In the genomic region with DNA sequence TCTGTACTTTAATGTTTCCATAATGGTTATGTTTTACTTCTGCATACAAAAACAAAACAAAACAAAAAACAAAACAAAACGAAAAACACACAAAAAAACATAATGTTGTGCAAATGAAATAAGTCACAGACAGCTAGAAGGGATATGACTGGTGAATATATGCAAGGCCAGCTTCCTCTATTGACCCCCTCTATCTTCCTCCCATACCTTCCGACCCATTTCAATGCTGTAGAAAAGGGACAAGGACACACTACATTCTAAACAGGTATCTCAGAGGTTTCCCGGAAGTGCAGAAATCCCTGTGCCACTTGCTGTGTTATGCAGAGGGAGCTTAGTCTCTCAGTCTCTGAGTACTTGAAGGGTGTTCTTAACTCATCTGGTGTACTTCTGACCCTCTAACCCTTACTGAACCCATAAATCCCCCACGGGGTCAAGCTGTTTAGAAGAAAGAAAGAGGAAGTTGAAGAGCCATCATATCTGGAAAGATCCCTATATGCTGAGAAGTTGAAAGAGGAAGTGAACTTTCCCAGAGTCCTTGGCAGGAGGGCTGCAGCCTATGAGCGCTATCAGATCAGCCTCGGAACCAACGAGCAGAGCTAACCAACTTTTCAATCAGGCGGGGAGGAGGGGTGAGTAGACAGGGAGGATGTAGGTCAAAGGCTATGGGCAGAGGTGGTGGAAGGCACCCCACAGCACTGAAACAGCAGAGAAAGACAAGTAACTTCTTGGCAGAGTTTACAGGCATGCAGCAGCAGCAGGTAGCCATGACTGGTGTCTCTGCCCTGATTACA, we compare ENCODE assay signal across 9 mouse cellular contexts. TPM values are rescaled to one million over a fixed set of nuclear protein-coding genes. Genes with fewer than 3 reads are reported as not detected.
DNase-seq lines count a peak whose midpoint lies in the region; ATAC-seq and TF ChIP-seq lines count a peak whose summit lies in the region.
"Had no signal": no experiment of that assay in that cellular context is flagged by ENCODE, and none has a peak within 500 bp of the region (broad histone marks: within the 10 kb centered on the region; RNA-seq: fewer than 3 reads in every experiment).

No protein-coding gene starts in this region.

- no peak overlapping the region for H3K27ac ChIP-seq in kidney, embryonic 15.5 days
- H3K27ac ChIP-seq in lung, embryonic 14.5 days (ENCODE audit: low read depth) = no peak overlapping the region
- H3K27ac ChIP-seq: limb, embryonic 13.5 days had no signal

- H3K36me3 ChIP-seq in kidney, embryonic 15.5 days = no peaks in the 10 kb centered on the region
- H3K36me3 ChIP-seq in lung, embryonic 14.5 days (ENCODE audit: insufficient read depth) = no peaks in the 10 kb centered on the region
- H3K36me3 ChIP-seq: limb, embryonic 13.5 days had no signal

- H3K4me2 ChIP-seq in kidney, embryonic 15.5 days = no peak overlapping the region
- H3K4me2 ChIP-seq in lung, embryonic 14.5 days = no peak overlapping the region
- H3K4me2 ChIP-seq: limb, embryonic 13.5 days had no signal

- no peaks in the 10 kb centered on the region for H3K27me3 ChIP-seq in kidney, embryonic 15.5 days
- no peaks in the 10 kb centered on the region for H3K27me3 ChIP-seq in lung, embryonic 14.5 days (ENCODE audit: insufficient read depth, low read length)
- H3K27me3 ChIP-seq: limb, embryonic 13.5 days had no signal

- no peaks in the 10 kb centered on the region for H3K9me3 ChIP-seq in kidney, embryonic 15.5 days (replicated peaks)
- H3K9me3 ChIP-seq in lung, embryonic 14.5 days (ENCODE audit: low read depth, low read length) = no peaks in the 10 kb centered on the region
- H3K9me3 ChIP-seq: limb, embryonic 13.5 days had no signal

- H3K4me3 ChIP-seq in kidney, embryonic 15.5 days (replicated peaks) = no peak overlapping the region
- no peak overlapping the region for H3K4me3 ChIP-seq in lung, embryonic 14.5 days (ENCODE audit: low read depth, low read length)
- H3K4me3 ChIP-seq: limb, embryonic 13.5 days had no signal

- ATAC-seq in kidney, embryonic 15.5 days (replicated peaks; ENCODE audit: low FRiP score) = no peak
- peak; percentile 81 for ATAC-seq in common myeloid progenitor, adult 5-6 weeks (replicated peaks; ENCODE audit: low read depth, poor library complexity, severe bottlenecking)
- no peak for ATAC-seq in lung, embryonic 14.5 days (ENCODE audit: insufficient read depth)

- H3K9ac ChIP-seq in kidney, embryonic 15.5 days = no peak overlapping the region
- no peak overlapping the region for H3K9ac ChIP-seq in lung, embryonic 14.5 days
- H3K9ac ChIP-seq: limb, embryonic 13.5 days had no signal

- 61% methylated on average over 8 of the region's 8 CpGs for WGBS in kidney, embryonic 15.5 days
- 45% methylated on average over 8 of the region's 8 CpGs for WGBS in lung, embryonic 14.5 days

- H3K4me1 ChIP-seq in kidney, embryonic 15.5 days = no peaks in the 10 kb centered on the region
- H3K4me1 ChIP-seq in lung, embryonic 14.5 days (ENCODE audit: insufficient read depth) = no peaks in the 10 kb centered on the region
- H3K4me1 ChIP-seq: limb, embryonic 13.5 days had no signal

- TF ChIP-seq CTCF in lung, embryonic 14.5 days (IDR thresholded peaks at IDR 0.05; ENCODE audit: low read depth) = no peak

- peak; percentile 12 for DNase-seq in kidney, adult 9 months
- peak; percentile 24 for DNase-seq in lung, embryonic 14.5 days
- DNase-seq in thymus, adult 18-20 months = peak; percentile 52 to 68
- no peak for DNase-seq in right cerebral cortex, adult 18-20 months
- DNase-seq in retina, embryonic 14.5 days (ENCODE audit: low spot score) = no peak
- DNase-seq in ovary, adult 18-20 months (ENCODE audit: low spot score) = no peak

RNA-seq across cellular contexts. Expression of gene Lcp2, which starts 15.5 kb away (rescaled TPM):
- polyA plus RNA-seq in kidney, embryonic 15.5 days (2015; fragmentation: Nextera tagmentation; extraction: Ambion mirVana) = 2.0 and 3.2 TPM in 2 replicates
- 19.9 and 32.6 TPM in 2 replicates for total RNA-seq in common myeloid progenitor, adult 5-6 weeks (2017)
- polyA plus RNA-seq in lung, embryonic 14.5 days (2014; fragmentation: Nextera tagmentation; extraction: Ambion mirVana) = 2.5 and 4.0 TPM in 2 replicates

RNA-seq across cellular contexts. Expression of gene Kcnip1, which starts 38.3 kb away (rescaled TPM):
- 1.4 and 1.5 TPM in 2 replicates for polyA plus RNA-seq in kidney, embryonic 15.5 days (2015; fragmentation: Nextera tagmentation; extraction: Ambion mirVana)
- total RNA-seq in common myeloid progenitor, adult 5-6 weeks (2017) = not detected in 2 replicates
- polyA plus RNA-seq in lung, embryonic 14.5 days (2014; fragmentation: Nextera tagmentation; extraction: Ambion mirVana) = 0.42 and 0.62 TPM in 2 replicates

Comparison
In these comparisons a context has a peak if more than half of its experiments do, and no peak if none do; other contexts are left out.
1. DNase-seq: peak in kidney, adult 9 months (single experiment), lung, embryonic 14.5 days (single experiment) and thymus, adult 18-20 months (2 of 2); none in right cerebral cortex, adult 18-20 months (single experiment), retina, embryonic 14.5 days (single experiment) and ovary, adult 18-20 months (single experiment).